24 mouse cellular contexts compared by ENCODE assay signal in genomic region chr10:59331546-59332256, GRCm38 (mm10). TPM values are rescaled to one million over a fixed set of nuclear protein-coding genes. Genes with fewer than 3 reads are reported as not detected.
DNase-seq lines count a peak whose midpoint lies in the region; ATAC-seq and TF ChIP-seq lines count a peak whose summit lies in the region.
"Had no signal": no experiment of that assay in that cellular context is flagged by ENCODE, and none has a peak within 500 bp of the region (broad histone marks: within the 10 kb centered on the region; RNA-seq: fewer than 3 reads in every experiment).

No protein-coding gene starts in this region.

- H3K9me3 ChIP-seq in lung, postnatal 0 days (ENCODE audit: low read length): no peaks in the 10 kb centered on the region
- H3K9me3 ChIP-seq: G1E; hindbrain, embryonic 13.5 days; kidney, embryonic 15.5 days; limb, embryonic 15.5 days; neural tube, embryonic 15.5 days had no signal

- no peak overlapping the region for H3K4me2 ChIP-seq in lung, postnatal 0 days (replicated peaks; ENCODE audit: low read depth, low read length)
- peak overlapping the region; percentile 18 for H3K4me2 ChIP-seq in myocyte (ENCODE audit: low read depth)
- H3K4me2 ChIP-seq: hindbrain, embryonic 13.5 days; kidney, embryonic 15.5 days; limb, embryonic 15.5 days; midbrain, embryonic 11.5 days; neural tube, embryonic 15.5 days had no signal

- no peaks in the 10 kb centered on the region for H3K27me3 ChIP-seq in lung, postnatal 0 days (replicated peaks; ENCODE audit: insufficient read depth, low read length)
- no peaks in the 10 kb centered on the region for H3K27me3 ChIP-seq in myocyte (ENCODE audit: control insufficient read depth, insufficient read depth, insufficient read length)
- H3K27me3 ChIP-seq: CH12.LX; hindbrain, embryonic 13.5 days; kidney, embryonic 15.5 days; limb, embryonic 15.5 days; neural tube, embryonic 15.5 days had no signal

- no peak overlapping the region for H3K4me3 ChIP-seq in lung, postnatal 0 days (ENCODE audit: low read depth, low read length)
- H3K4me3 ChIP-seq in myocyte: no peak overlapping the region
- H3K4me3 ChIP-seq: hindbrain, embryonic 13.5 days; kidney, embryonic 15.5 days; limb, embryonic 15.5 days; neural tube, embryonic 15.5 days had no signal

- H3K36me3 ChIP-seq in lung, postnatal 0 days (ENCODE audit: insufficient read depth, low read length): no peaks in the 10 kb centered on the region
- no peaks in the 10 kb centered on the region for H3K36me3 ChIP-seq in myocyte (ENCODE audit: control insufficient read depth, insufficient read depth)
- H3K36me3 ChIP-seq: hindbrain, embryonic 13.5 days; kidney, embryonic 15.5 days; neural tube, embryonic 15.5 days had no signal

- H3K4me1 ChIP-seq in lung, postnatal 0 days (ENCODE audit: insufficient read depth, low read depth, low read length): peaks cover 5% of the 10 kb centered on the region; the same call in 1 of the 2 replicates

- no peak for TF ChIP-seq POLR2A in myocyte (IDR thresholded peaks at IDR 0.05; ENCODE audit: insufficient read length, low read depth)

- DNase-seq in heart, adult 11 months: peak; percentile 71
- DNase-seq in heart, postnatal 36 days: no peak
- DNase-seq in kidney, adult 9 months: peak; percentile 39
- DNase-seq in kidney, postnatal 14 days: no peak
- DNase-seq in lung, postnatal 0 days (ENCODE audit: low spot score): peak; percentile 55
- no peak for DNase-seq in lung, postnatal 4 days
- DNase-seq in frontal cortex, postnatal 25 days (ENCODE audit: low spot score in 2 of 2): no peak
- DNase-seq: adrenal gland, postnatal 25 days; B cell, adult 2 months; cerebellum, adult 11 months; cerebellum, postnatal 10 days; left cerebral cortex, postnatal 4 days; right cerebral cortex, adult 18-20 months; right cerebral cortex, postnatal 4 days; thymus, adult 2 months; thymus, postnatal 4 days had no signal

- no peak overlapping the region for H3ac ChIP-seq in myocyte (ENCODE audit: control insufficient read depth, insufficient read length)

- TF ChIP-seq CTCF in lung, postnatal 0 days (IDR thresholded peaks at IDR 0.05): no peak

- WGBS in lung, postnatal 0 days: 51% methylated on average over 6 of the region's 6 CpGs

- no peak overlapping the region for H3K9ac ChIP-seq in lung, postnatal 0 days (replicated peaks; ENCODE audit: low read depth)
- H3K9ac ChIP-seq: hindbrain, embryonic 13.5 days; kidney, embryonic 15.5 days; limb, embryonic 15.5 days; neural tube, embryonic 15.5 days had no signal

- no peak for ATAC-seq in lung, postnatal 0 days

- no peak for TF ChIP-seq EP300 in lung, postnatal 0 days (IDR thresholded peaks at IDR 0.05)

- intact Hi-C loops in heart, postnatal 36 days (cut with DNase I): no loop called here

- H3K79me2 ChIP-seq in myocyte (ENCODE audit: control insufficient read depth, insufficient read depth): peaks cover 99% of the 10 kb centered on the region

- H3K27ac ChIP-seq in lung, postnatal 0 days (ENCODE audit: low read length): no peak overlapping the region
- H3K27ac ChIP-seq: hindbrain, embryonic 13.5 days; kidney, embryonic 15.5 days; limb, embryonic 15.5 days; neural tube, embryonic 15.5 days had no signal

TF ChIP-seq in myocyte, 11 proteins besides CTCF, POLR2A, EP300 and RAD21:
- TF ChIP-seq TCF12 (IDR thresholded peaks at IDR 0.05; ENCODE audit: insufficient read depth, poor library complexity, severe bottlenecking): no peak
- no peak for TF ChIP-seq SRF (IDR thresholded peaks at IDR 0.05; ENCODE audit: control insufficient read depth, insufficient read length, low read depth)
- no peak for TF ChIP-seq MYOD1 (IDR thresholded peaks at IDR 0.05; ENCODE audit: control insufficient read depth in 1 of 3, insufficient read length in 2 of 3, low read depth in 2 of 3)
- TF ChIP-seq CEBPB (IDR thresholded peaks at IDR 0.05; ENCODE audit: insufficient read depth, poor library complexity, severe bottlenecking): no peak
- no peak for TF ChIP-seq TCF3 (IDR thresholded peaks at IDR 0.05; ENCODE audit: insufficient read length, low read depth)
- TF ChIP-seq REST (IDR thresholded peaks at IDR 0.05; ENCODE audit: insufficient read depth, insufficient read length): no peak
- TF ChIP-seq USF1 (IDR thresholded peaks at IDR 0.05; ENCODE audit: low read depth): no peak
- TF ChIP-seq MYOG (IDR thresholded peaks at IDR 0.05; ENCODE audit: control insufficient read depth in 1 of 3, insufficient read depth in 1 of 3, insufficient read length in 2 of 3, low read depth in 2 of 3): no peak
- TF ChIP-seq MAX (IDR thresholded peaks at IDR 0.05; ENCODE audit: low read depth): no peak
- no peak for TF ChIP-seq E2F4 (IDR thresholded peaks at IDR 0.05; ENCODE audit: insufficient read depth)
- TF ChIP-seq POLR2AphosphoS2 (IDR thresholded peaks at IDR 0.05; ENCODE audit: insufficient read length, low read depth): no peak
TF ChIP-seq in myocyte: peak in this region for 0.

RNA-seq across cellular contexts. Expression of gene P4ha1, which starts 8.6 kb away (rescaled TPM):
- total RNA-seq in heart, postnatal 36 days (2021): 10 to 100 TPM; 31.3 to 51.2 TPM
- polyA plus RNA-seq in lung, postnatal 0 days (2015; fragmentation: Nextera tagmentation; extraction: Ambion mirVana): 40.6 and 40.7 TPM in 2 replicates
- polyA plus RNA-seq in myocyte (2012; fragmentation: generic; extraction: Trizol): 107 TPM

Comparison
In these comparisons a context has a peak if more than half of its experiments do, and no peak if none do; other contexts are left out.
1. DNase-seq: peak in heart, adult 11 months (single experiment), kidney, adult 9 months (single experiment) and lung, postnatal 0 days (single experiment); none in heart, postnatal 36 days (0 of 2), kidney, postnatal 14 days (single experiment), lung, postnatal 4 days (0 of 2) and frontal cortex, postnatal 25 days (0 of 2).